Mouse (Mus musculus): ENCODE data around the gene Ttc23. TPM values are rescaled to one million over a fixed set of nuclear protein-coding genes. Genes with fewer than 3 reads are reported as not detected.

Gene Ttc23
- 3.6 and 4.4 TPM in 2 replicates for polyA plus RNA-seq (2015; fragmentation: Nextera tagmentation; extraction: Ambion mirVana)

GRCm38 (mm10) chr7:67647277-67647676 is at the start of gene Ttc23:
Gene Ttc23, plus strand, starts transcription at chr7:67647410.

GRCm38 (mm10) chr7:67644833-67645680 is 2.2 kb upstream of the Ttc23 start, which contains the start of gene Lrrc28:
Gene Lrrc28, minus strand, starts transcription at chr7:67645268.

GRCm38 (mm10) chr7:67759629-67759995 is 112.4 kb downstream of the Ttc23 start, which contains the start of gene Synm:
Gene Synm, minus strand, starts transcription at chr7:67759742.

Other genes with a start within 250 kb of the Ttc23 start
- gene Lrrc28, start 2.1 kb upstream of the Ttc23 start, polyA plus RNA-seq (2015; fragmentation: Nextera tagmentation; extraction: Ambion mirVana) = 9.4 and 11.3 TPM in 2 replicates
- gene Synm, start 112.3 kb downstream of the Ttc23 start, polyA plus RNA-seq (2015; fragmentation: Nextera tagmentation; extraction: Ambion mirVana) = 0.13 and 0.46 TPM in 2 replicates